Mouse (Mus musculus) stomach, postnatal 0 days (tissue): ENCODE measurements at regions not wholly inside any gene's neighbourhood (a gene's known extent, or its start where the extent isn't known, plus 50 kb on each side); places are given as distances from the start of the nearest gene placed in this dataset.

ENCODE experiments used
- CTCF ChIP-seq: IDR thresholded peaks from 2 replicates; pipeline ENCODE4 v1.5.1; 2016; ENCODE audit warnings: antibody characterized with exemption, low read depth, mild to moderate bottlenecking, moderate library complexity
- EP300 ChIP-seq: optimal IDR thresholded peaks from 2 replicates; pipeline ENCODE3; 2016; ENCODE audit warnings: antibody characterized with exemption

DNA sequence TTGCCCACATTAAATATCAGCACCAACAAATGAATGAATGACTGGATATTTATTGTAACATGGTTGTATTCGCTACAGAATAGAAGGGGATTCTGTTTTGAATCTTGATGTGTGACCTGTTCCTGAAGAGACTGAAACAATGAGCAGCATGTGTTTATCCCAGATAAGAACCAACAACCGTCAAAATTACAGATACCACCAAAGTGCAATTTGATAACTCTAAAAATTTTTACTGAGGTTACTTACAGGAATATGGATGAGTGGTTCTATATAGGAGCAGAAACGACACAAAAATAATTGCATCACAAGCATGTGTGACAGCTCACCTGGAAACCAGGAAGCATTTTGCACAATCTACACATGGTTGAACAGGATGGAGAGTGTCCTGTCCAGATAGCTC lies 744.4 kb downstream of the Triml1 start:
- TF ChIP-seq CTCF (no peak), EP300 (no peak)
